Mouse (Mus musculus) left cerebral cortex, adult 8-10 months (tissue): ENCODE data around the gene Slc39a1. TPM values are rescaled to one million over a fixed set of nuclear protein-coding genes. Genes with fewer than 3 reads are reported as not detected.

Experiments
- DNase-seq, 2 experiments: peaks; one replicate each; pipeline ENCODE4 v3.0.0; 2022; ENCODE audit warnings: low spot score in 2 of 2
- total RNA-seq, 4 experiments: library from RNA; stranded (reverse); gene quantifications; 2 replicates each; pipeline ENCODE4 v1.2.4; 2022

The Slc39a1 gene
- 10 to 100 TPM; 43.0 to 52.8 (median 49.6) TPM for total RNA-seq

GRCm38 (mm10) chr3:90247960-90248745 is at the start of gene Slc39a1:
TSS of gene Slc39a1 (plus strand) at chr3:90248172.
- peak; percentile 81 to 92 for DNase-seq

- no peak for DNase-seq
Observed at GRCm38 (mm10) chr3:90202884-90203283, 45.1 kb upstream of the Slc39a1 start.

GRCm38 (mm10) chr3:90203619-90204018 is 44.4 kb upstream of the Slc39a1 start:
- no peak for DNase-seq

- no peak for DNase-seq
Observed at GRCm38 (mm10) chr3:90204582-90204981, 43.4 kb upstream of the Slc39a1 start.

- DNase-seq, result no peak
Observed at GRCm38 (mm10) chr3:90208662-90209061, 39.3 kb upstream of the Slc39a1 start.

GRCm38 (mm10) chr3:90209908-90210566 is 37.9 kb upstream of the Slc39a1 start:
- DNase-seq, result no peak

GRCm38 (mm10) chr3:90211475-90212398 is 36.2 kb upstream of the Slc39a1 start:
- no peak for DNase-seq

GRCm38 (mm10) chr3:90212723-90213122 is 35.2 kb upstream of the Slc39a1 start:
- DNase-seq, result no peak

GRCm38 (mm10) chr3:90213377-90213866 is 34.5 kb upstream of the Slc39a1 start, which contains the start of the genes Rps27 and Rab13:
TSS of gene Rps27 (minus strand) at chr3:90213651.
TSS of gene Rab13 (plus strand) at chr3:90213695.
- DNase-seq, result peak; percentile 92 to 95

GRCm38 (mm10) chr3:90213956-90214684 is 33.9 kb upstream of the Slc39a1 start:
- peak in 1 of 2 experiments; percentile 23 for DNase-seq

GRCm38 (mm10) chr3:90215825-90216380 is 32.1 kb upstream of the Slc39a1 start:
- DNase-seq, result no peak

- DNase-seq, result no peak
Observed at GRCm38 (mm10) chr3:90220088-90220487, 27.9 kb upstream of the Slc39a1 start.

GRCm38 (mm10) chr3:90220531-90220951 is 27.4 kb upstream of the Slc39a1 start:
- peak in 1 of 2 experiments; percentile 26 for DNase-seq

- no peak for DNase-seq
Observed at GRCm38 (mm10) chr3:90221123-90221522, 26.8 kb upstream of the Slc39a1 start.

GRCm38 (mm10) chr3:90222455-90222854 is 25.5 kb upstream of the Slc39a1 start:
- no peak for DNase-seq

- DNase-seq, result no peak
Observed at GRCm38 (mm10) chr3:90222941-90223340, 25.0 kb upstream of the Slc39a1 start.

- no peak for DNase-seq
Observed at GRCm38 (mm10) chr3:90224331-90224730, 23.6 kb upstream of the Slc39a1 start.

GRCm38 (mm10) chr3:90231075-90231474 is 16.9 kb upstream of the Slc39a1 start:
- DNase-seq, result no peak

- peak; percentile 90 to 96 for DNase-seq
Observed at GRCm38 (mm10) chr3:90231507-90232333, 16.3 kb upstream of the Slc39a1 start, which contains the start of gene Jtb. TSS of gene Jtb (plus strand) at chr3:90231597.
